ENCODE assay signal across 22 mouse cellular contexts in genomic region chr12:100369220-100369619, GRCm38 (mm10).
DNase-seq lines count a peak whose midpoint lies in the region; ATAC-seq and TF ChIP-seq lines count a peak whose summit lies in the region.
"Had no signal": no experiment of that assay in that cellular context is flagged by ENCODE, and none has a peak within 500 bp of the region (broad histone marks: within the 10 kb centered on the region; RNA-seq: fewer than 3 reads in every experiment).

No protein-coding gene starts in this region.

- TF ChIP-seq EP300 in heart, postnatal 0 days (IDR thresholded peaks at IDR 0.05; ENCODE audit: low read depth): no peak

- no peak for TF ChIP-seq CTCF in heart, postnatal 0 days (IDR thresholded peaks at IDR 0.05; ENCODE audit: low read depth)
- no peak for TF ChIP-seq CTCF in liver, adult 2 months (IDR thresholded peaks at IDR 0.05; ENCODE audit: low read depth, low read length)
- no peak for TF ChIP-seq CTCF in C2C12 (IDR thresholded peaks at IDR 0.05; ENCODE audit: control insufficient read depth, insufficient read depth, insufficient read length)

- H3K4me2 ChIP-seq in heart, postnatal 0 days (ENCODE audit: low read depth, low read length): no peak overlapping the region
- no peak overlapping the region for H3K4me2 ChIP-seq in heart, embryonic 11.5 days
- H3K4me2 ChIP-seq in liver, embryonic 11.5 days: no peak overlapping the region
- no peak overlapping the region for H3K4me2 ChIP-seq in myocyte (ENCODE audit: low read depth)
- H3K4me2 ChIP-seq: embryonic facial prominence, embryonic 15.5 days; forebrain, embryonic 15.5 days; heart, embryonic 13.5 days; hindbrain, embryonic 12.5 days had no signal

- no peaks in the 10 kb centered on the region for H3K27me3 ChIP-seq in heart, postnatal 0 days (ENCODE audit: control insufficient read depth, insufficient read depth, low read length)
- H3K27me3 ChIP-seq in heart, embryonic 11.5 days (ENCODE audit: control insufficient read depth, insufficient read depth, low read length): no peaks in the 10 kb centered on the region
- H3K27me3 ChIP-seq in liver, adult 2 months (ENCODE audit: control insufficient read depth, insufficient read depth, low read length): no peaks in the 10 kb centered on the region
- H3K27me3 ChIP-seq in liver, embryonic 11.5 days (replicated peaks; ENCODE audit: control insufficient read depth, insufficient read depth, low read length): no peaks in the 10 kb centered on the region
- no peaks in the 10 kb centered on the region for H3K27me3 ChIP-seq in C2C12 (ENCODE audit: control insufficient read depth, insufficient read depth, insufficient read length)
- no peaks in the 10 kb centered on the region for H3K27me3 ChIP-seq in myocyte (ENCODE audit: control insufficient read depth, insufficient read depth, insufficient read length)
- H3K27me3 ChIP-seq: CH12.LX; embryonic facial prominence, embryonic 15.5 days; forebrain, embryonic 15.5 days; heart, embryonic 13.5 days; hindbrain, embryonic 12.5 days; Patski had no signal

- ATAC-seq in heart, postnatal 0 days (ENCODE audit: insufficient read depth, low read depth): no peak
- no peak for ATAC-seq in heart, embryonic 11.5 days (replicated peaks; ENCODE audit: insufficient number of reproducible peaks, low FRiP score, low TSS enrichment)
- no peak for ATAC-seq in liver, embryonic 11.5 days (replicated peaks; ENCODE audit: low FRiP score)
- no peak for ATAC-seq in erythroblast, adult 5-6 weeks (replicated peaks; ENCODE audit: low FRiP score, poor library complexity, severe bottlenecking)
- ATAC-seq: forebrain, embryonic 15.5 days; hindbrain, embryonic 16.5 days; Patski had no signal

- H3K4me3 ChIP-seq in heart, postnatal 0 days (ENCODE audit: low read depth, low read length): no peak overlapping the region
- no peak overlapping the region for H3K4me3 ChIP-seq in heart, embryonic 11.5 days (ENCODE audit: low read depth, low read length)
- no peak overlapping the region for H3K4me3 ChIP-seq in liver, adult 2 months (ENCODE audit: insufficient read depth, low read depth, low read length)
- no peak overlapping the region for H3K4me3 ChIP-seq in liver, embryonic 11.5 days (ENCODE audit: low read depth, low read length)
- H3K4me3 ChIP-seq in C2C12 (ENCODE audit: insufficient read depth, poor library complexity, severe bottlenecking): no peak overlapping the region
- H3K4me3 ChIP-seq in myocyte: no peak overlapping the region
- H3K4me3 ChIP-seq: embryonic facial prominence, embryonic 15.5 days; forebrain, embryonic 15.5 days; heart, adult 2 months; heart, embryonic 13.5 days; hindbrain, embryonic 12.5 days had no signal

- peak; percentile 9 for DNase-seq in heart, postnatal 0 days (ENCODE audit: low spot score)
- DNase-seq in liver, adult 2 months (ENCODE audit: extremely low read depth, low read depth, low spot score): peak; percentile 12
- no peak for DNase-seq in liver, embryonic 11.5 days (ENCODE audit: low spot score)
- DNase-seq: adrenal gland, postnatal 10 days; cerebellum, adult 11 months; cerebellum, adult 8-10 months; cerebellum, postnatal 14 days; embryo, embryonic 11 days; heart, adult 2 months; heart, postnatal 10 days; heart, postnatal 4 days had no signal

- no peak for TF ChIP-seq POLR2A in liver, adult 2 months (IDR thresholded peaks at IDR 0.05; ENCODE audit: extremely low read depth, insufficient read depth, low read length)
- no peak for TF ChIP-seq POLR2A in myocyte (IDR thresholded peaks at IDR 0.05; ENCODE audit: insufficient read length, low read depth)

- H3K36me3 ChIP-seq in heart, postnatal 0 days (replicated peaks; ENCODE audit: control insufficient read depth, insufficient read depth, low read length): peaks cover 75% of the 10 kb centered on the region
- peaks cover 13% of the 10 kb centered on the region for H3K36me3 ChIP-seq in heart, embryonic 11.5 days (ENCODE audit: control insufficient read depth, insufficient read depth, low read length)
- H3K36me3 ChIP-seq in liver, adult 2 months (ENCODE audit: control insufficient read depth, insufficient read depth, low read length): peaks cover 61% of the 10 kb centered on the region
- 0 out of 2 replicates have a peak, but pooled peaks cover 2% of the 10 kb centered on the region for H3K36me3 ChIP-seq in liver, embryonic 11.5 days (ENCODE audit: control insufficient read depth, insufficient read depth, low read length)
- H3K36me3 ChIP-seq in C2C12 (ENCODE audit: control insufficient read depth, insufficient read depth) (peaks cover 10% of the 10 kb centered on the region), myocyte (ENCODE audit: control insufficient read depth, insufficient read depth) (no peaks in the 10 kb centered on the region)

- H3K9me3 ChIP-seq in heart, postnatal 0 days (replicated peaks; ENCODE audit: control insufficient read depth, low read length): no peaks in the 10 kb centered on the region
- H3K9me3 ChIP-seq in heart, embryonic 11.5 days (replicated peaks; ENCODE audit: control insufficient read depth, low read length): no peaks in the 10 kb centered on the region
- H3K9me3 ChIP-seq in liver, embryonic 11.5 days (ENCODE audit: control insufficient read depth, low read length): no peaks in the 10 kb centered on the region
- H3K9me3 ChIP-seq: embryonic facial prominence, embryonic 15.5 days; forebrain, embryonic 15.5 days; heart, embryonic 13.5 days; hindbrain, embryonic 12.5 days had no signal

- H3K79me2 ChIP-seq in liver, adult 2 months (ENCODE audit: control insufficient read depth, insufficient read depth, low read length): no peaks in the 10 kb centered on the region
- H3K79me2 ChIP-seq in C2C12 (ENCODE audit: control insufficient read depth, insufficient read depth): no peaks in the 10 kb centered on the region
- no peaks in the 10 kb centered on the region for H3K79me2 ChIP-seq in myocyte (ENCODE audit: control insufficient read depth, insufficient read depth)

- no peak overlapping the region for H3K9ac ChIP-seq in heart, postnatal 0 days (replicated peaks; ENCODE audit: low read depth, low read length)
- H3K9ac ChIP-seq in heart, embryonic 11.5 days (ENCODE audit: low read depth, low read length): no peak overlapping the region
- H3K9ac ChIP-seq in liver, adult 2 months (ENCODE audit: low read depth, low read length): no peak overlapping the region
- H3K9ac ChIP-seq in liver, embryonic 11.5 days (ENCODE audit: low read depth, low read length): no peak overlapping the region
- H3K9ac ChIP-seq: embryonic facial prominence, embryonic 15.5 days; forebrain, embryonic 15.5 days; heart, embryonic 13.5 days; hindbrain, embryonic 12.5 days had no signal

- no peaks in the 10 kb centered on the region for H3K79me3 ChIP-seq in C2C12 (ENCODE audit: low read depth)

- H3K4me1 ChIP-seq in heart, postnatal 0 days (ENCODE audit: control insufficient read depth, insufficient read depth): no peaks in the 10 kb centered on the region
- no peaks in the 10 kb centered on the region for H3K4me1 ChIP-seq in heart, embryonic 11.5 days (ENCODE audit: control insufficient read depth, insufficient read depth, low read length)
- H3K4me1 ChIP-seq in liver, adult 2 months (ENCODE audit: control insufficient read depth, insufficient read depth, low read length): no peaks in the 10 kb centered on the region
- H3K4me1 ChIP-seq in liver, embryonic 11.5 days (replicated peaks; ENCODE audit: control insufficient read depth, insufficient read depth, low read length): no peaks in the 10 kb centered on the region
- H3K4me1 ChIP-seq: embryonic facial prominence, embryonic 15.5 days; forebrain, embryonic 15.5 days; heart, embryonic 13.5 days; hindbrain, embryonic 12.5 days had no signal

- H3K27ac ChIP-seq in heart, postnatal 0 days (ENCODE audit: low read depth): no peak overlapping the region
- no peak overlapping the region for H3K27ac ChIP-seq in heart, embryonic 11.5 days (ENCODE audit: low read depth, low read length)
- H3K27ac ChIP-seq in liver, adult 2 months (replicated peaks; ENCODE audit: insufficient read depth, low read depth, low read length): no peak overlapping the region
- no peak overlapping the region for H3K27ac ChIP-seq in liver, embryonic 11.5 days (ENCODE audit: low read depth, low read length)
- H3K27ac ChIP-seq: embryonic facial prominence, embryonic 15.5 days; forebrain, embryonic 15.5 days; heart, adult 2 months; heart, embryonic 13.5 days; hindbrain, embryonic 12.5 days had no signal

- 38% methylated on average over 3 of the region's 3 CpGs for WGBS in heart, postnatal 0 days
- 42% methylated on average over 3 of the region's 3 CpGs for WGBS in heart, embryonic 11.5 days (ENCODE audit: insufficient replicate concordance)
- 9% methylated on average over 3 of the region's 3 CpGs for WGBS in liver, adult 2 months
- 57% methylated on average over 3 of the region's 3 CpGs for WGBS in liver, embryonic 11.5 days

- no peak overlapping the region for H3ac ChIP-seq in C2C12 (ENCODE audit: control insufficient read depth, insufficient read length, low read depth)
- no peak overlapping the region for H3ac ChIP-seq in myocyte (ENCODE audit: control insufficient read depth, insufficient read length)

TF ChIP-seq in C2C12, 6 proteins besides CTCF, POLR2A, EP300 and RAD21:
- TF ChIP-seq MYOG (IDR thresholded peaks at IDR 0.05; ENCODE audit: control insufficient read depth, extremely low read depth, insufficient read length) (no peak), USF1 (IDR thresholded peaks at IDR 0.05; ENCODE audit: low read depth) (peak; percentile 73)

TF ChIP-seq in myocyte, 11 proteins besides CTCF, POLR2A, EP300 and RAD21:
- TF ChIP-seq CEBPB (IDR thresholded peaks at IDR 0.05; ENCODE audit: insufficient read depth, poor library complexity, severe bottlenecking): no peak
- TF ChIP-seq USF1 (IDR thresholded peaks at IDR 0.05; ENCODE audit: low read depth): peak; percentile 54
TF ChIP-seq in myocyte: peak in this region for 1.
